Mouse (Mus musculus) heart, postnatal 0 days (tissue): ENCODE measurements around the gene Pbx2.

ENCODE experiments used
- CTCF ChIP-seq: IDR thresholded peaks from 2 replicates; pipeline ENCODE4 v1.5.1; 2016; ENCODE audit warnings: antibody characterized with exemption, control low read depth, low read depth
- EP300 ChIP-seq: IDR thresholded peaks from 2 replicates; pipeline ENCODE4 v1.6.1; 2016; ENCODE audit warnings: antibody characterized with exemption, low read depth

GRCm38 (mm10) chr17:34644608-34645007 lies 53.5 kb downstream of the Pbx2 start, which contains the start of gene Fkbpl:
- no peak for TF ChIP-seq CTCF
- no peak for TF ChIP-seq EP300
